Mouse (Mus musculus): ENCODE measurements at regions not wholly inside any gene's neighbourhood (a gene's known extent, or its start where the extent isn't known, plus 50 kb on each side); places are given as distances from the start of the nearest gene placed in this dataset.

DNA sequence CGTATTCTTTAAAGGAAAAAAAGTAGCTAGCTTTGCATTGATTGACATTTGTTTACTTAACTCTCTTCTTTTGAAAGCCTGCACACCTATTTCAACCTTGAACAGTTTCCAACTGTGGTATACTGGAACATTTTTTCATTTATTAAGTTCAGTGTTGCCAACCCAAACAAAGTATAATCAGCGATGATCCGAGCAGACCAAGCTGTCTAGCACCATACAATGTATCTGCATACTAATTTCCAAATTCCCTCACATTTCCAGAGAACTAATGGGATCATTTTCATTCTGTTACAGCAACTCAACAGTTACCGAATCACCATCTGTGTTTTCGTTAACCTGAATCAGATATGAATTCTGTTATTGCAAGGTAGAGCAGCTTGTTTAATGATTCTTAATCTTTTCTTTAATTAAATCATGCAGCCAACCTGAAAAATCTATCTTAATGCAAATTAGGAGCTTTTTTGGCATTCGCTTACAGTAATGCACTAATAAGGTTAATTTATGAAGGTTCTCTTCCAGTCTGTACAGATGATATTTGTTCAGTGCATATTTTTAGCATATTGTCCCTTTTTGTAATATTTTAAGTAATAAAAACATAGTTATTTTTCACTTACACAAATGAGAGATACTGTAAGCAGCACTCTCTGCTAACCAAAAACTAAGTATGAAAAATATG lies 719.5 kb upstream of the Zeb2 start:
- Histone ChIP-seq H3K27me3 (no peaks in the 10 kb centered on the region), H3K9ac (no peak overlapping the region), H3K4me1 (replicated peaks) (no peaks in the 10 kb centered on the region), H3K27ac (replicated peaks) (no peak overlapping the region), H3K9me3 (replicated peaks) (no peaks in the 10 kb centered on the region), H3K4me2 (no peak overlapping the region), H3K4me3 (replicated peaks) (no peak overlapping the region), H3K36me3 (replicated peaks) (no peaks in the 10 kb centered on the region)
- ATAC-seq (ENCODE audit: insufficient read depth) = no peak
- 67% methylated on average over 6 of the region's 6 CpGs for WGBS (ENCODE audit: insufficient replicate concordance)

DNA sequence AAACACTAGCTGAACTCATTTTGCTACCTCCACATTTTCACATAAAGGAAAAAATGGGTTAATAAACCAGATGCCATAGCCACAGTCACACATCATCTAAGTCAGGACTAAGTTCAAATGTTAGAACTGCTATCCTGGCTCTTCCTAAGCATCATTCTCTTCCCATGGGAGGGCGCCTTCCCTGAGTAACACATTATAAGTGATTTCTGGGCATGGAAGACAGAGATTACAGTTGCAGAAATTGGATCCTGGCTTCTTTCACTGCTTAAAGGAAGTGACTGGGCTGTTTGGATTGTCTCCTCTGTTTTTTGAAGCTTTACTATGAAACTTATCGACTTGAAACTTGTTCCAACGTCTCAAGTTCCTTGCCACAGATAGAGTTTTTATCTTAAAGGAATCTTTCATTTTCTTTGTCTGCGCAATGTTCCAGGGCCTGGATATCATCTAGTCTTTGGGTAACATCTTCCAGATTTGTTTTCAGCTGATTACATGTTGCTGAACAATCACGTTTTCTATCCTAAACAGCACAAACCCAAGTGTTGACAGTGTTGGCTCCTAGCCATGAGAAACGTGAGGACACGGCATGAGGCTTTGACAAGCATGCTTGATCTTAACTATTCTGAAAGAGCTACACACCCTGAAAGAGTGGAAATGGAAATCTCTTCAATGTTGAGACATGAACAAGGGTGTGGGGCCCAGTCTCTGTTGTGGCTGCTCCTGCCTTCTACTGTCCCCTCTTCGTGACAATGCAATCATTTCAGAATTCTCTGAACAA lies 700.9 kb upstream of the Zeb2 start:
- Histone ChIP-seq H3K4me3 (replicated peaks) (no peak overlapping the region), H3K36me3 (replicated peaks) (no peaks in the 10 kb centered on the region), H3K9ac (no peak overlapping the region), H3K27me3 (no peaks in the 10 kb centered on the region), H3K4me1 (replicated peaks) (no peaks in the 10 kb centered on the region), H3K9me3 (replicated peaks) (no peaks in the 10 kb centered on the region), H3K27ac (replicated peaks) (no peak overlapping the region), H3K4me2 (no peak overlapping the region)
- no peak for ATAC-seq (ENCODE audit: insufficient read depth)
- WGBS (ENCODE audit: insufficient replicate concordance) = 64% methylated on average over 8 of the region's 8 CpGs

DNA sequence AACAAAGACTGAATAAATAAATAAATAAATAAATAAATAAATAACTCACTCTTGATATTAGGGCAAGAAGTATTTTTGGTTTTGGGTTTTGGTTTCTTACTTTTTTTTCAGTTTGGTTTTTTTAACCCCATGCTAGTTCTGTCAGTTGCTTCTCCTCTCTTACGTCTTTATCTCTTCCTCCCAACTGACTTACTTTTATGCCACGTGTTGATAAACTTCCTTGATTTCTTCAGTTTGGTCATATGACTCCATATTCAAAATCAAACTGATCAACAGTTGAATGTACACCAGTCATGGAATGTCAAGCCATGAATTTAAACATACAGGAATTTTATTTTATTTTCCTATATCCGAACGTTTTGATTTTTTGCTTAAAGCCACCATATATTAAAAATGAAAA lies 697.5 kb upstream of the Zeb2 start:
- H3K27me3 ChIP-seq = no peaks in the 10 kb centered on the region
- H3K4me1 ChIP-seq (replicated peaks) = no peaks in the 10 kb centered on the region
- H3K36me3 ChIP-seq (replicated peaks) = no peaks in the 10 kb centered on the region
- H3K9ac ChIP-seq = no peak overlapping the region
- no peak overlapping the region for H3K27ac ChIP-seq (replicated peaks)
- no peak overlapping the region for H3K4me2 ChIP-seq
- no peak for ATAC-seq (ENCODE audit: insufficient read depth)
- 56% methylated on average over 4 of the region's 4 CpGs for WGBS (ENCODE audit: insufficient replicate concordance)
- no peak overlapping the region for H3K4me3 ChIP-seq (replicated peaks)
- no peaks in the 10 kb centered on the region for H3K9me3 ChIP-seq (replicated peaks)

DNA sequence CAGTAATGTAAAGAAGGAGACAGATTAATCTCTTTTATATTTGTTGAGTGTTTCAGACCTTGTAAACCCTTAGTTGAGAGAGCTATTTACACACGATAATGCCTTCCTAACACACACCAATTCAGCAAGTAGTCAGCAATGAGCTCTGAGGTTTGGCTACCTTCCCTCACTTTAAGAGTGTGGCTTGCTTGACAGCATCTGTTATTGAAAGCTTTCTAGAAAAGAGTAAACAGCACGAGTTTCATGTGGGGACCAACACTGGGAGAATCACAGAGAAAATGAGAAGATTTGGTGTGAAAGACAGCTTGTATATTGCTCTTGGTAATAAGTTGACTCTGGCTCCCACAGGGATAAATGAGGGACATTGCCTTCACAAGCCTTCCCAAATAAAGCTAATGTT lies 688.1 kb upstream of the Zeb2 start:
- H3K4me2 ChIP-seq = no peak overlapping the region
- H3K9me3 ChIP-seq (replicated peaks) = no peaks in the 10 kb centered on the region
- ATAC-seq (ENCODE audit: insufficient read depth) = no peak
- no peaks in the 10 kb centered on the region for H3K4me1 ChIP-seq (replicated peaks)
- no peak overlapping the region for H3K4me3 ChIP-seq (replicated peaks)
- 43% methylated on average over 2 of the region's 2 CpGs for WGBS (ENCODE audit: insufficient replicate concordance)
- no peak overlapping the region for H3K9ac ChIP-seq
- no peak overlapping the region for H3K27ac ChIP-seq (replicated peaks)
- no peaks in the 10 kb centered on the region for H3K27me3 ChIP-seq
- H3K36me3 ChIP-seq (replicated peaks) = no peaks in the 10 kb centered on the region

DNA sequence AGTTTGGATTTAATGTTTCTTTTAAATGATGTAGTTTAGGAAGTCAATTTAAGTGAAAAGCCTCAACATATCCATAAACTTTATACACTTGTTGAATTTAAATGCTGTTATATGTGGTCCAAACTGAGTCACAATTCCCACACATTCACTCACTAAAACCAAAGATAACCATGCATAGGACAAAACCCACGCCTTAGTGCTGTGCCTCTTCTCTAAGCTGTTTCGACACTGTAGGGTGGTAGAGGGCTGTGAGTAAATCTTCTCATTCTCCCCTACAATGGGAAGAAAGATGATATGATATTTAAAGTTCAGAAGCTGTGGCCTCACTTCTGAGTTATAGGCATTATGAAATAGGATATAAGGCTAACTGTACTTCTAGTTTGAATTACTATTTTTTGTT lies 682.9 kb upstream of the Zeb2 start:
- Histone ChIP-seq H3K27ac (replicated peaks) (no peak overlapping the region), H3K36me3 (replicated peaks) (no peaks in the 10 kb centered on the region), H3K4me1 (replicated peaks) (no peaks in the 10 kb centered on the region), H3K4me2 (no peak overlapping the region), H3K9me3 (replicated peaks) (no peaks in the 10 kb centered on the region), H3K4me3 (replicated peaks) (no peak overlapping the region), H3K9ac (no peak overlapping the region), H3K27me3 (no peaks in the 10 kb centered on the region)
- 45% methylated on average over 2 of the region's 2 CpGs for WGBS (ENCODE audit: insufficient replicate concordance)
- no peak for ATAC-seq (ENCODE audit: insufficient read depth)

DNA sequence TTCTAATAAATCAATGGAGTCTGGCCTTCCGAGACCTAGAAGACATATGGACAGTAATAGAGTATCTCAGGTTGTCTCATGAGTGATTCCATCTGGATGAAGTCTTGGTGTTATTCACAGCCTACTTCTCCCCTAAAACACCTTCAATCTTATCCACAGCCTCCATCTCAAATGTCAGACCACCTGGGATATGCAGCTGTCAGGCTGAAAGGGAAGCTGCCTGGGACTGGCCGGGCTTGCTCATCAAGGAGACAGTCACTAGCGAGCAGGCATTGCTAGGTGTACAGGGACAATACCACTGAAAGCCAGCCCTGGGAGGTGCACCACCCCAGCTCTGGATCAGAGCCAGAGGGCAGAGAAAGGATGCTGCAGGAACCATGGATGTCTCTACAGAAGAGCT lies 676.4 kb upstream of the Zeb2 start:
- Histone ChIP-seq H3K9ac (no peak overlapping the region), H3K4me2 (no peak overlapping the region), H3K4me1 (replicated peaks) (no peaks in the 10 kb centered on the region), H3K27ac (replicated peaks) (no peak overlapping the region), H3K27me3 (no peaks in the 10 kb centered on the region), H3K4me3 (replicated peaks) (no peak overlapping the region), H3K9me3 (replicated peaks) (no peaks in the 10 kb centered on the region), H3K36me3 (replicated peaks) (no peaks in the 10 kb centered on the region)
- no peak for ATAC-seq (ENCODE audit: insufficient read depth)
- 54% methylated on average over 3 of the region's 3 CpGs for WGBS (ENCODE audit: insufficient replicate concordance)

DNA sequence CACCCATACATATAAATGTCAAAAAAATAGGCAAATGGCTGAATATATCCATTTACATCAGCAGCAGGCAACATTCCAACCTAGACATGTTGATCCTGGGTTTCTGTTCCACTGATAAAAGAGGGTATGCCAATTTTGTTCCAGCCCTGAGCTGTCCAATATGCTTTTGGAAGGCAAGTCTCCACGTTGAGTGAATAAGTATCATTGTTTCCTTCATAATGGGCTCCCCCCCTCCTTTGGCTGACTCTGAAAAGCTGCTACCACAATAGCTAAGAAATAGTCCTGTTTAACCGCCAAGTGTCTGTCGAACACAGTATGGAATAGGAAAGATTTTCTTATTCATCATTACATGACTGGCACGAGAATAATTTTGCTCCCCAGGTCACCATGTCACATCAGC lies 672.5 kb upstream of the Zeb2 start:
- Histone ChIP-seq H3K27me3 (no peaks in the 10 kb centered on the region), H3K9ac (no peak overlapping the region), H3K4me3 (replicated peaks) (no peak overlapping the region), H3K36me3 (replicated peaks) (no peaks in the 10 kb centered on the region), H3K4me2 (no peak overlapping the region), H3K27ac (replicated peaks) (no peak overlapping the region), H3K4me1 (replicated peaks) (no peaks in the 10 kb centered on the region), H3K9me3 (replicated peaks) (no peaks in the 10 kb centered on the region)
- 57% methylated on average over 4 of the region's 4 CpGs for WGBS (ENCODE audit: insufficient replicate concordance)
- no peak for ATAC-seq (ENCODE audit: insufficient read depth)

DNA sequence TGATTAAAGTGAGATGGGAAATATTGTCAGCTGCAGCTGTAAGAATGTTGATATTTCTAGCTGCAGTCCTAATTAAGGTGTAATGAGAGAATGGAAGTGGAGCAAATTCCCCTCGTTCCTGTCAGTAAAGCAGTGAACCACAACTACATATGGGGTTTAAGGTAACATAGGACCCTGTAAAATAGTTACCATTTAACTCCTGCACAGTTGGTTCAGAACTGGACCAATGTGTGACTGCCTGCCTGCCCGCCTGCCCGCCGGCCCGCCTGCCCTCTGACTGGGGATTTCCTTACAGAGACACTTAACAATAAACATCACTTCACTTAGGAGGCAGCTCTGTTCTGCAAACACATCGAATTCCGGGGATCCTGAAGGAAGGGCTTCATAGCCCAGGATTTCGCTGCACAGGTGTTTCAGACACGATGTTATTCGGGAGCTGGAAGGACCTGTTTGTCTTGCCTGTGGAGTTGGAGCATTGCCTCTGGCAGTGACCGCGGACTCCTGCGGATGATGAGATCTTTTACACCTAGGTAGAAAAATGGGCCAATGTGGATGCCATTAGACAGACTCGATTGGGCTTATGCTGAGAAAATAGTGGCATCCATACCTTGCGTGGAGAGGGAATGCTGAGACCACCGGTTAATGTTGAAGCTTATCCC lies 670.7 kb upstream of the Zeb2 start:
- Histone ChIP-seq H3K9me3 (replicated peaks) (no peaks in the 10 kb centered on the region), H3K4me1 (replicated peaks) (no peaks in the 10 kb centered on the region), H3K36me3 (replicated peaks) (no peaks in the 10 kb centered on the region), H3K27ac (replicated peaks) (no peak overlapping the region), H3K27me3 (no peaks in the 10 kb centered on the region), H3K4me3 (replicated peaks) (no peak overlapping the region), H3K4me2 (no peak overlapping the region), H3K9ac (no peak overlapping the region)
- no peak for ATAC-seq (ENCODE audit: insufficient read depth)
- 61% methylated on average over 16 of the region's 16 CpGs for WGBS (ENCODE audit: insufficient replicate concordance)

DNA sequence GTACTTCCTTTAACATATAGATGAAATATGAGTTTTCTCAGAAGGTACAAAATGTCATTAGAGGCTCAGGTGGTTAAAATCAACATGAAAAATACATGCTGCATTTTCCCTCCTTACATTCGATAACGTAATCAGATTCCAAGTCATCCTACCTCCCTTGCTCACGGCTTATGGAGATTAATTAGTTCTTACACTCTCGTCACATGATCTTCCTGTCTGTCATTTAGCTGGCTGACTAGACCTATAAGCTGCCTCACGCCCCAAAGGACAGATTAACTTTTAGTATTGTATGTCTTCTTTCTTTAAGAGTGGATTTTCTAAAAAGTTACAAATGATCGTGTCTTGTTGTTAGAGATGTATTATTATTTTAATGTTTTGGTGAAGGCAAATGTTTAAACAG lies 669.6 kb upstream of the Zeb2 start:
- Histone ChIP-seq H3K27ac (replicated peaks) (no peak overlapping the region), H3K4me2 (no peak overlapping the region), H3K9ac (no peak overlapping the region), H3K4me1 (replicated peaks) (no peaks in the 10 kb centered on the region), H3K27me3 (no peaks in the 10 kb centered on the region), H3K36me3 (replicated peaks) (no peaks in the 10 kb centered on the region), H3K4me3 (replicated peaks) (no peak overlapping the region), H3K9me3 (replicated peaks) (no peaks in the 10 kb centered on the region)
- no peak for ATAC-seq (ENCODE audit: insufficient read depth)
- 58% methylated on average over 6 of the region's 6 CpGs for WGBS (ENCODE audit: insufficient replicate concordance)

DNA sequence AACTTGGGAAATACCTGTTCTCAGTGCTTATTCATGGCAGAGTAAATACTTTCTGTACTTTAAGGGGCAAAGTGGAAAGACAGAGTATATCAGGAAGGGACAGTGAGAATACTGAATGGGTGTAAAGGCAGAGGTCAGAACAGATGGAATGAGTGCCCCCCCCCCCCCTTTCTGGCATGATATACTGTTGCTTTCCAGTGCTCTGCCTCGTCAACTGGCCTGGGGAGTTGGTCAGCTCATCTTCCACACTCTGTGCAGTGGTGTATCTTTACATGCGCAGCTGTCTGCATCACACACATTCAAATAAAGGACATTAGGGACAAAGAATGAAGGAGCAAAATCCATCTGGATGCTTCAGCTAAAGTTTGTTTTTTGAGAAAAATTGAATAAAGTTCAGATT lies 668.5 kb upstream of the Zeb2 start:
- 71% methylated on average over 2 of the region's 2 CpGs for WGBS (ENCODE audit: insufficient replicate concordance)
- H3K36me3 ChIP-seq (replicated peaks) = no peaks in the 10 kb centered on the region
- H3K9ac ChIP-seq = no peak overlapping the region
- H3K27me3 ChIP-seq = no peaks in the 10 kb centered on the region
- no peak overlapping the region for H3K4me2 ChIP-seq
- ATAC-seq (ENCODE audit: insufficient read depth) = no peak
- no peak overlapping the region for H3K4me3 ChIP-seq (replicated peaks)
- no peaks in the 10 kb centered on the region for H3K9me3 ChIP-seq (replicated peaks)
- H3K27ac ChIP-seq (replicated peaks) = no peak overlapping the region
- no peaks in the 10 kb centered on the region for H3K4me1 ChIP-seq (replicated peaks)

DNA sequence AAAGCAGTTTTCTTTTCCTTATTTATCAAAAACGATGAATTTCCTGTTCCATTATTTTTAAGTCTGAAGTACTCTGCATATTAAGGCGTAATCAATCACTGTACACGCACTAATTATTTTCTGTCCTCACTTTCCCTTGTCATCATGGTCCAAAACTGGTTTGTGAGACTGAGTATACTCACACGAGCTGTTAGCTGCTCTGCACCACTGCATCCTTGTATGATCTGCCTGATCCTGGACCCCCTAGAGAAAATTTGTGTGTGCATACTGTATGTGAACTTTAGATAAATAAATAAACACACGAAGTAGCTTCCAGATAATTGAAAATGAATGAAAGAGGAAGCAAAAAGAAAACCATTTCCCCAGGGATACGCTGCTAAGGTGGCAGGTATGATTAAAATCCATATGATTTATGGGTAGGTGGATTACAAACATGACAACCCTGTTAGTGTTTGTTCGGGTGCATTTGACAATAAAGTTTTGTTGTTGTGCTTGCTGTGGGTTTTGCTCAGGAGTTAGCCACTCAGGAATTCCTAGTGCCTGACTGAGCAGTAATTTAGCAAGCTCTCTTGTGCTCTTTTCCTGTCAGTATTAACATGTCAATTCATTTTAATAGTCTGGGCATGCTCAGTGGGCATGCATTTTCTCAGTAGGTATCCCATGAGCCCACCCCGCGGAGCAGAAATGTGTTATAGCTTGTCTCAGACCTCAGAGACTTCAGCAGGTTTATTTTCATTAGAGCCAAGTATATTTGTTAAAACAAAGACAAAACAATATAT lies 666.6 kb upstream of the Zeb2 start:
- H3K27me3 ChIP-seq = no peaks in the 10 kb centered on the region
- no peak overlapping the region for H3K4me3 ChIP-seq (replicated peaks)
- no peak overlapping the region for H3K27ac ChIP-seq (replicated peaks)
- 63% methylated on average over 9 of the region's 9 CpGs for WGBS (ENCODE audit: insufficient replicate concordance)
- ATAC-seq (ENCODE audit: insufficient read depth) = no peak
- H3K9ac ChIP-seq = no peak overlapping the region
- no peak overlapping the region for H3K4me2 ChIP-seq
- H3K9me3 ChIP-seq (replicated peaks) = no peaks in the 10 kb centered on the region
- H3K4me1 ChIP-seq (replicated peaks) = no peaks in the 10 kb centered on the region
- no peaks in the 10 kb centered on the region for H3K36me3 ChIP-seq (replicated peaks)

Data from liver, embryonic 15.5 days (tissue).